Mouse (Mus musculus): Measurements from ENCODE around the gene S100a3.

- no peak for TF ChIP-seq CTCF (IDR thresholded peaks at IDR 0.05; ENCODE audit: low read depth, low read length)
- no peak for TF ChIP-seq POLR2A (IDR thresholded peaks at IDR 0.05; ENCODE audit: insufficient read depth, low read length)
Observed at GRCm38 (mm10) chr3:90596810-90597209, 36.4 kb downstream of the S100a3 start.

Data from ES-Bruce4 (cell line).